Mouse (Mus musculus) erythroblast, embryonic 14.5 days (primary cell): ENCODE measurements around the gene Fxyd4. TPM values are rescaled to one million over a fixed set of nuclear protein-coding genes. Genes with fewer than 3 reads are reported as not detected.

Experiments
- H3K27me3 ChIP-seq: 2 replicates; pipeline ENCODE4 v1.6.1; 2012; ENCODE audit warnings: inconsistent platforms; ENCODE audit not compliant: control insufficient read depth
- H3K36me3 ChIP-seq: 2 replicates; pipeline ENCODE4 v1.6.1; 2012; ENCODE audit warnings: mild to moderate bottlenecking, inconsistent platforms; ENCODE audit not compliant: control insufficient read depth
- H3K4me1 ChIP-seq: 2 replicates; pipeline ENCODE4 v1.6.1; 2012; ENCODE audit warnings: inconsistent platforms; ENCODE audit not compliant: control insufficient read depth
- H3K4me3 ChIP-seq: replicated peaks from 2 replicates; pipeline ENCODE3; 2012; ENCODE audit warnings: moderate library complexity, mild to moderate bottlenecking, inconsistent platforms
- H3K9me3 ChIP-seq: 2 replicates; pipeline ENCODE4 v1.6.1; 2012; ENCODE audit warnings: low read length, inconsistent platforms, mixed read lengths; ENCODE audit not compliant: control insufficient read depth
- GATA1 ChIP-seq: IDR thresholded peaks from 2 replicates; pipeline ENCODE4 v1.6.1; 2012; ENCODE audit warnings: low read length, inconsistent platforms, mixed read lengths
- TAL1 ChIP-seq: IDR thresholded peaks from 3 replicates; pipeline ENCODE4 v1.6.1; 2012; ENCODE audit warnings: low read length, inconsistent platforms, mixed read lengths
- polyA plus RNA-seq: library from polyadenylated mRNA; stranded (reverse); fragments of >175 nt; gene quantifications from 2 replicates; pipeline ENCODE4 v1.2.3, GENCODE M21; 2012

The Fxyd4 gene
- polyA plus RNA-seq, 1 experiment: not detected

GRCm38 (mm10) chr6:117920659-117921640 lies 16.5 kb downstream of the Fxyd4 start:
- no peak for TF ChIP-seq TAL1
- no peak for TF ChIP-seq GATA1
- Histone ChIP-seq H3K9me3 (no peaks in the 10 kb centered on the region), H3K27me3 (no peaks in the 10 kb centered on the region), H3K4me3 (peak overlapping the region; percentile 93), H3K4me1 (peaks cover 44% of the 10 kb centered on the region), H3K36me3 (peaks cover 69% of the 10 kb centered on the region)

GRCm38 (mm10) chr6:117918043-117918442 lies 19.4 kb downstream of the Fxyd4 start:
- Histone ChIP-seq H3K27me3 (no peaks in the 10 kb centered on the region), H3K4me3 (peak overlapping the region; percentile 93), H3K9me3 (no peaks in the 10 kb centered on the region), H3K36me3 (peaks cover 71% of the 10 kb centered on the region), H3K4me1 (peaks cover 70% of the 10 kb centered on the region)
- TF ChIP-seq GATA1 (no peak), TAL1 (no peak)

GRCm38 (mm10) chr6:117917576-117917975 lies 19.9 kb downstream of the Fxyd4 start:
- H3K9me3 ChIP-seq: no peaks in the 10 kb centered on the region
- peaks cover 71% of the 10 kb centered on the region for H3K4me1 ChIP-seq
- H3K36me3 ChIP-seq: peaks cover 68% of the 10 kb centered on the region
- peak overlapping the region; percentile 93 for H3K4me3 ChIP-seq
- TF ChIP-seq GATA1: no peak
- no peak for TF ChIP-seq TAL1
- H3K27me3 ChIP-seq: no peaks in the 10 kb centered on the region

- Histone ChIP-seq H3K4me3 (peak overlapping the region; percentile 93), H3K9me3 (no peaks in the 10 kb centered on the region), H3K4me1 (peaks cover 75% of the 10 kb centered on the region), H3K36me3 (peaks cover 67% of the 10 kb centered on the region), H3K27me3 (no peaks in the 10 kb centered on the region)
- TF ChIP-seq TAL1: no peak
- no peak for TF ChIP-seq GATA1
Observed at GRCm38 (mm10) chr6:117916737-117917426, 20.6 kb downstream of the Fxyd4 start.

DNA sequence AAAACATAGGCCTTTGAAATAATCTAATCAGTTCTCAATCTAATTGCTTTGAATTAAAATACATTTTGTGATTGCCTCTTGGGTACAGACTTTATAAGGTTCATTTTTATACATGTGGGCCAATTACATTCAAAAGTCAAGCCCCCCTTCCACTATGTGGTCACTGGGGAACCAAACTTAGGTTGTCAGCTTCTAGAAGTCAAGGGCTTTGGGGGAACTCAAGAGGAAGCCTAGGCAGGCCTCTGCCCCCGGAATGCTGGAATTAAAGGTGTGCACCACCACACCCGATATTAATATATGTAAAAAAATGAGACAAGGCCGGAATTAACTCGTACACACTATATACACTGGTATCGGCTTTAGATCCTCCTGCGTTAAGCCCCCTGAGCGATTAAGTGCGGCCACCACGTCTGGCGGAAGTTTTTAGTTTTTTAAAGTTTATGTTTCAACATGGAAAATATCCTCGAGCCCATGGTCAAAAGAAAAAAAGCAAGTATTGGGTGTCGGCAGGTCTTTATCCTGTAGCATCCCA lies 21.2 kb downstream of the Fxyd4 start:
- Histone ChIP-seq H3K27me3 (no peaks in the 10 kb centered on the region), H3K4me3 (peak overlapping the region; percentile 93), H3K36me3 (peaks cover 61% of the 10 kb centered on the region), H3K9me3 (no peaks in the 10 kb centered on the region), H3K4me1 (peaks cover 73% of the 10 kb centered on the region)
- TF ChIP-seq TAL1: no peak
- TF ChIP-seq GATA1: no peak

DNA sequence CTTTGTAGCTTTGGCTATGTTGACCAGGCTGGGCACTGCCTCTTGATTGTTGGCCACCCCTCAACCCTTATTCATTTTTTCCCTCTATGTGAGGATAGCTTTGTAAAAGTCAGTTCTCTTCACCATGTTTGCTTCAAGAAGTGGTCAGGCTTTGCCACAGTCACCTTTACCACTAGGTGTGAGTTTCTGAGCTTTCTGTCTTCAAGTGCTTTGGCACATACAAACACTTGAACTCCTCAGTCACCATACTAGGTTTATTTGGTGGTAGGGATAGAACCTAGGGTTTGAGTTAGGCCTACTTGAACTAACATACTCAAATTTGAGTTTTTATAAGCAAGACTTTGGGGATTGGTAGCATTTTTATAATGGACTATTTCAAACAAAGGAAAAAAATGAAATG lies 23.0 kb downstream of the Fxyd4 start:
- peak overlapping the region; percentile 19 for H3K4me3 ChIP-seq
- TF ChIP-seq TAL1 (no peak), GATA1 (no peak)
- peaks cover 52% of the 10 kb centered on the region for H3K36me3 ChIP-seq
- no peaks in the 10 kb centered on the region for H3K9me3 ChIP-seq
- H3K4me1 ChIP-seq: peaks cover 71% of the 10 kb centered on the region
- no peaks in the 10 kb centered on the region for H3K27me3 ChIP-seq

DNA sequence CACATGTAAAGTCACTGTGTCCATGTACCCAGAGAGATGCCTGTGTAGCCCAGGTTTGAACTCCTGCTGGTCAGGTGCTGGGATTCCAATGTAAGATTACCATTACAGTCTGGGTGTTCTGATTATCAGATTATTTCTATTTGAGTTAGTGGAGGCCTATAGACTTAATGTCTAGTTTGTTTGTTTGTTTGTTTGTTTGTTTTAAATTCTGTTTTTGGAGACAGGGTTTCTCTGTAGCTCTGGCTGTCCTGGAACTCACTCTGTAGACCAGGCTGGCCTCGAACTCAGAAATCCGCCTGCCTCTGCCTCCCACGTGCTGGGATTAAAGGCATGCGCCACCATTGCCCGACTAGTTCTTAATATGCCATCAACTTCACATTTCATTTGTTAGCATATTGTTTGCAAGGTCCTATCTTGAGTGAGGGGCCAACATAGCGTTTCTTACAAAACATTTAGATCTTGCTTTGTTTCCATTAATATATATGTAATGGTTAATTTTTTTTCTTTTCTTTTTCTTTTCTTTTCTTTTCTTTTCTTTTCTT lies 27.3 kb downstream of the Fxyd4 start:
- H3K4me3 ChIP-seq: peak overlapping the region; percentile 97
- peaks cover 75% of the 10 kb centered on the region for H3K4me1 ChIP-seq

DNA sequence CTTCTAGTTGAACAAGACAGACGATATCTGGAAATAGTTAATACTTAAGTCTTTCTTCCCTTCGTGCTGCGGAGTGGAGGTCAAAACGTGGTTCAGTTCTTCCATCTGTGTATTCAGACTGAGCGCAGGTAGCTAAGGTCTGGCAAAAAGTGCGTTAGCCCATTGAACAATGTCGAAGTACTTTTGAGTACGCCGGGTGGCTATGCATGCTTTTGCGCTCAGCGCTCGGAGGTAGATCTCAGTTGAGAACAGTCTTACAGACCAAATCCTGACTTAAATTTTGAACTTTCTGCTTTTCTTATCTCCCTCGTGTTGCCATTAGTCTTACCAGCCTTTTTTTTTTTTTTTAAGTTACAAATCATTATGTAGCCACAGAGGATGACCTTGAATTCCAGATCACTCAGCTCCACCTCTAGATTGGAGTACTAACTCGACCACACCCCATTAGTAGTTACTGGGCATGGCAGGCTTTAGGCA lies 29.0 kb downstream of the Fxyd4 start:
- H3K9me3 ChIP-seq: no peaks in the 10 kb centered on the region
- peaks cover 75% of the 10 kb centered on the region for H3K4me1 ChIP-seq
- TF ChIP-seq TAL1 (no peak), GATA1 (no peak)
- H3K36me3 ChIP-seq: peaks cover 21% of the 10 kb centered on the region
- H3K27me3 ChIP-seq: no peaks in the 10 kb centered on the region
- H3K4me3 ChIP-seq: peak overlapping the region; percentile 97

More for the DNA sequence above, 27.3 kb downstream of the Fxyd4 start:
- H3K36me3 ChIP-seq: peaks cover 33% of the 10 kb centered on the region
- H3K27me3 ChIP-seq: no peaks in the 10 kb centered on the region
- TF ChIP-seq TAL1 (no peak), GATA1 (no peak)
- H3K9me3 ChIP-seq: no peaks in the 10 kb centered on the region
